Mouse (Mus musculus) ovary, postnatal 14 days (tissue): ENCODE data around the gene Psg25.
"Not testable (repeated sequence)": the region's sequence is repeated elsewhere in the genome, so short reads cannot be mapped to it uniquely, and the experiment has no call there.

Experiments
- DNase-seq: peaks from one replicate; pipeline ENCODE4 v3.0.0; 2022; ENCODE audit warnings: low spot score

Gene Psg25

GRCm38 (mm10) chr7:18532169-18532568 lies at the start of gene Psg25:
Gene Psg25, minus strand, starts transcription at chr7:18532269.
- DNase-seq: no peak

GRCm38 (mm10) chr7:18567205-18567604 lies 35.1 kb upstream of the Psg25 start, which contains the start of gene Psg27:
Gene Psg27, minus strand, starts transcription at chr7:18567305.
- DNase-seq: no peak

- no peak for DNase-seq
Observed at GRCm38 (mm10) chr7:18559850-18560249, 27.8 kb upstream of the Psg25 start.

- DNase-seq: not testable (repeated sequence)
Observed at GRCm38 (mm10) chr7:18555751-18556150, 23.7 kb upstream of the Psg25 start.

DNA sequence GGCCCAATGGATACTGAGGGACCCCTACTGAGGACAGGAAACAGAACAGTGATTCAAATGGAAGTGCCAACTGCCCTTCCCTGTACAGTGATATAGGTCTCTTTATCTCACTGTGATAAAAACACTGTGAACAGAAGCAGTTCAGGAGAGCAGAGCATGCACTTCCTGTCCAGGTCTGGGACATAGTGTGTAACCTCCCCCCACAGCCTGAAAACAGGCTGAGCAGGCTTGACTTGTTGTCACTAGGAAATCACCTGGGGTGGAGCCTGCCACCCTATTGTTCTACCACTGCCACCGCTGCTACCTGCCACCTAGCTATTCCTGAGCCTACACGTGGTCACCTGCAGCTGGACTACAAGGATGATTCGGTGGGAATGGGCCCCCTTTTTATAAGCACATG lies 1.4 kb upstream of the Psg25 start:
- peak; percentile 1 for DNase-seq

DNA sequence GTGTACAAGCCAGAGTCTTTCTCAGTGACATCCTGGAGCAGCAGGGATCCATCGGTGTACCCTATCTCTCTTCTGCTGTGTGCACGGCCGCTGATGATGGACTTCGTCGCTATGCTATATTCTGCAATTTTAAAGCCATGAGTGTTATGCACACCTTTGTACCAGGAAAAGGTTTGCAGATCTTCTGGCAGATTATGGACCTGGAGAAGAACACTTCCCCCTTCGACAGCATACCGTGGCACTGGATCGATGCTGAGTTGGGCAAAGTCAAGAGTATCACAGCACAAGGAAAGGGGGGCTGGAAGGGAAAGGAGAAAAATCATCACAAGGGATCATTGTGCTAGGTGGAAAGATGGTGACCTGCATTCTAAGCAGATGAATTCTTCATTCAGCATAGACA lies 7.4 kb downstream of the Psg25 start:
- DNase-seq: no peak

DNA sequence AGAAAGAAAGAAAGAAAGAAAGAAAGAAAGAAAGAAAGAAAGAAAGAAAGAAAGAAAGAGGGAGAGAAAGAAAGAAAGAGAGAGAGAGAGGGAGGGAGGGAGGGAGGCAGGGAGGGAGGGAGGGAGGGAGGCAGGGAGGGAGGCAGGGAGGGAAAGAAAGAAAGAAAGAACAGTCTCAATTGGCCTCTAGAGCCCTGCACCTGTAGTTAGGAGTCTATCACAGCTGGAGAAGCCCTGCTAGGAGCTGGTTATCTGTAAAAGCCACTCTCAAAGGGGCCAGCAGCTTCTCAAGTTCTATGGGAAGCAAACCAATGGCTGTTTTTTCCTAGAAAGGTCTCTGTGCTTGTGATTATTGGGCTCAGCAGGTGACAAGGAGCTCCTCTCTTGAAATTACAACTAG lies 19.2 kb downstream of the Psg25 start:
- not testable (repeated sequence) for DNase-seq

DNA sequence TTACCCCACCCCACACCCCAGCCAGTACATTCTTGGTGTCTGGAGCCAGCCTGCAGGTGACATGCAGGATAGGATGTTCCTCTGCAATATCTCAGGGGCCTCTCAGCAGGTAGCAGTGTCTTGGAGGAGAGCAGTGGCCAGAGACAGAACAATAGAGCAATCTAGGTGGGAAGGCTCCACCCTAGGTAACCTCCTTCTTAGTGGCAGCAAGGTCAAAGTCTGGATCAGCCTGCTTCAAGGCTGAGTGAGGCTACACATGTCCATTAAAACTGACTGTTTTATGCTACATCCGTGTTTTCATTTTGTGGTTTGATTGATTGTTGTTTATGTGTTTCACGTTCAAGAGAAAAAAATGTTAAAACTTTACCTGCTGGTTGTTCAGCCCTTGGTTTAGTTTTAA lies 19.7 kb downstream of the Psg25 start:
- DNase-seq: not testable (repeated sequence)

DNA sequence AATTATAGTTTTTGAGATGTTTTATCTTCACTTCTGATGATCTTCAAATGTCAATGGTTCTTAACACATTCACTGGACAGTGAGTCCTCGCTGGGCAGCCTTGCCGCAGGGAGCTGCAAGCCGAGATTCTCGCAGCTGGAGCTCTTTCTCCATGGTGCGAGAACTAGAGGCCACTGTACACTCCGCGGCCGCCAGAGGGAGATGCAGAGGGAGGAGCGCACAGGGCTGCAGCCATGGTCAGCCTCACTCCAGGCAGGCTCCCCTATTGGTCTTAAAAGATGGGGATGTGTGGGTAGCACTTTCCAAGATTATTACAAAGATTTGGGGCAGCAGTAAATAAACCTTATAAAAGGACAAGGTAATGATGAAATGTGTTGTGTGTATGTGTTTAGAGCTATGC lies 20.6 kb downstream of the Psg25 start:
- peak; percentile 4 for DNase-seq

DNA sequence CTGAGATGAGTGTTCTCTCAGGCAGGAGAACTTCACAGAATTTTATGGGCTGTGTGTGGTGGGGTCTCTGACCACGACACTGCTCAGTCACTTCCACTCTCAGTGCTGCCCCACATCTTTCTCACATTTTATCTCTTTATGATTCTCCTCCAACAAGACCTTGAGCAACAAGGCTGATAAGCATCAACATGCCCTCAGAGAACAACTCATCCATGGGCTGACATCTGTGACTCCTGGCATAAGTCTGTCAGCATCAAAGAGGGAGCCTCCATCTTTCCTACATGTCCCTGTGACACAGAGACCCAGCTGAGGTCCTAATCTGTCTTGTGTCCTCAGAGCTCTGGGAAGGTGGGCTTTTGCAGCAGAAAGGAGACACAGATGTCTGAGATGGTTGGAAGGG lies 48.0 kb downstream of the Psg25 start, which contains the start of gene Psg26:
Gene Psg26 (minus strand): TSS at position 101 of the 400 bp plus-strand sequence.
- DNase-seq: no peak
